Mouse (Mus musculus): ENCODE measurements around the gene Yipf4. TPM values are rescaled to one million over a fixed set of nuclear protein-coding genes. Genes with fewer than 3 reads are reported as not detected.

The Yipf4 gene
- 77.4 TPM for total RNA-seq (2023)

DNA sequence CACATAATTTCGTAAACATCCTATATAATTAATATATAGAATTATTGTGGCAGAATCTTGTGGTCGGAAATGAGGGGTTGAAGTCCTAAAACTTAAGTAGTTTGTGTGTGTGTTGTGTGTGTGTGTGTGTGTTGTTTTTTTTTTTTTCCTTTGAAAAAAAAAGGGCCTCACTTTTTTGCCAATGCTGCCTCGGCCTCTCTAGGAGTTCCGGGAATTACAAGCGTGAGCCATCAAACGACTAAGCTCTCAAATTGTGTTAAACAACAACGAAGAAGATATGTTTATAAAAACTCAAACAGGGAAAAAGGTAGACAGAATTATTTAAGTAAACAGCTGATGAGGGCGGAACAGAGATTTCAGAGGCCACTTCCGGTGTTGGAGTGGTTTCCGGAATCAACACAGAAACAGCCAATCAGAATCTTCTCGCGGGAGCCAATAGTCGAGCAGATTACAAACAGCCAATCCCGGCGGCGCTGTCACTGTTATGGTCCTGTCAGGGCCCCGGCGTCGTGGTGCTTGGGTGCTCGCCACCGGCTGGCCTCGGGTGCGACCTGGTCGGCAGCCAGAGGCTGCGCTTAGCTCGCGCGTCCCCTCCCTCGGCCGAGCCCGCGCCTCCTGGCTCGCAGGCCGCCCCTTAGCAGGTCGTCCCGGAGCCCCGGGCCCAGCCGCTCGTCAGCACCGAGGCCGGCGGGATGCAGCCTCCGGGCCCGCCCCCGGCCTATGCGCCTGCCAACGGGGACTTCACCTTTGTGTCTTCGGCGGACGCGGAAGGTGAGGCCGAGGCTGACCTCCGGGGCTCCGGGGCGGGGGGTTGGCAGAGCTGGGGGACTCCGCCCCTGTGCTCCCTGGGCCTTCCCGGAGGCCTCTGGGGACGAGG lies at the start of gene Yipf4:
Gene Yipf4, plus strand, starts transcription at position 470 of the 877 bp plus-strand sequence.

DNA sequence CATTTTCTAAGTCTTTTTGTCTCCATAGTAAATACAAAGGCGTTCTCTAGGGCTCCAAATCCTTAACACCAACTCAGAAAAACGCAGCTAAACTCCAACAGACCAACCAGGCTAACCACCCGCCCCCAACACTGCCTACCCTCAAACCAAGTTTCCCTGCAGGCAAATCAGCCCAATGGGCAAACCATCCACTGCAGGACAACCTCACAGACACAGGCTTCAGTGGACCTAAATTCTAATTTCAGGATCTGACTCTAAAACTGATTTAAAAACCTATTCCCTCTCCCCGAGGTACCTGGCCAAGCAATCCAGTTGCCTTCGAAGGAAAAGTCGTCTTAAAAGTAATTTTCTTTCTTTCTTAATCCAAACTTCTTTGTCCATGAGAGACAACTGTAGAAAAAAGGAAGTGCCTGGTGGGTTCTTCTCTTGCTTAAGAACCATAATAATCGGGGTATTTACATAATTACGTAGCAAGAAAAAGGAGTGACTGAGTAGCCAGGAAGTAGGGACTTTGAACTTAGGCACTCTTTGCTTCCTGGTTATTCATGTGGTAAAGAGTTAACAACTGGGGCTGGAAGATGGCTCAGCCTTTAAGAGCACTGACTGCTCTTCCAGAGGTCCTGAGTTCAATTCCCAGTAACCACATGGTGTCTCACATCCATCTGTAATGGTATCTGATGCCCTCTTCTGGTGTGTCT lies 30.4 kb upstream of the Yipf4 start, which contains the start of gene Nlrc4:
Gene Nlrc4, minus strand, starts transcription at position 432 of the 698 bp plus-strand sequence.

DNA sequence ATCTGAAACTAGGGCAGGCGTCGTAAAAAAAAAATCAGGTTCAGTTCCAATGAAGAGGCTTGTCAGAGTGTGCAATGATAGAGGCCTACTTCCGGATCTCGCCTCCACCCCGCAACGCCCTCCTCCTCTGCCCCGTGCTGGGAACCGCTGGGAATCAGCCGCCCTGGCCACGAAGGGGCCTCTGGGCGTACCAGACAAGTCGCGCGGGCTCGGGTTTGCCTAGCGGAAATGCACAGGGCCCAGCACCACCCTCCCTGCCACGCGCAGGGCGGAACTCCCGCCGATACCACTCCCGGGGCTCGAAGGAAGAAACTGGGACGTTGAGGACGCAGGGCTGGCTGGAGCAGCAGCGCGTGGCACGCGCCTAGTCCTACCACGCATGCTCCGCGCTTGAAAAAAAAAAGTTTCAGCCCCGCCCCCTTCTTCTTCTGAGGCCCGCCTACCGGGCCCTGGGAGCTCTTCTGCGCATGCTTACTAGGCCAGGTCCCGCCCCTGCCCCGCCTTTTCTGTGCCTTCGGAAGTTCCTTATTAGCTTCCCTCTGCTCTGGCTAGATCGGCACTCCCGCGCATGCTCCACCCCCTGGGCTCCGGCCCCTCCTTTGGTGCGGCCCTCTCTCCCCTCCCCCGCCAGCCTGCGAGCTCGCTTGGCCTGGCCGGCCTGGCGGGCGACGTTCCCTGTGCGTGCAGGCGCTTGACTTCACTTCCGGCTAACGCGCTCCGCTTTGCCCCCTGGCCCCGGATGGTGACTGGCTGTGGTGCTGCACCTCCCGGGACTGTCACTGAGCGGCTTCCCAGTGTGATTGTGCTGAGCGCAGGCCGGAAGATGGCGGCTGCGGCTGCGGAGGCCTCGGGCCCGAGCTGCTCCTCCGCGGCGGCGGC lies 38.7 kb downstream of the Yipf4 start, which contains the start of gene Birc6:
Gene Birc6, plus strand, starts transcription at position 567 of the 879 bp plus-strand sequence.

Other genes with a start within 250 kb of the Yipf4 start
- gene Memo1, start 194.0 kb upstream of the Yipf4 start, total RNA-seq (2023) = 43.4 TPM
- gene Dpy30, start 165.5 kb upstream of the Yipf4 start, total RNA-seq (2023) = 44.2 TPM
- gene Spast, start 150.5 kb upstream of the Yipf4 start, total RNA-seq (2023) = 30.7 TPM
- 12.8 TPM for gene Slc30a6, start 93.9 kb upstream of the Yipf4 start, total RNA-seq (2023)
- 0.35 TPM for gene Nlrc4, start 30.4 kb upstream of the Yipf4 start, total RNA-seq (2023)
- gene Birc6, start 38.8 kb downstream of the Yipf4 start, total RNA-seq (2023) = 283 TPM
- gene Ttc27, start 228.2 kb downstream of the Yipf4 start, total RNA-seq (2023) = 58.4 TPM

Measured in CD4-positive naive resting alpha-beta T cell, adult 57 days (primary cell).